Mouse (Mus musculus) kidney, postnatal 0 days (tissue): Measurements from ENCODE around the gene Sept8. TPM values are rescaled to one million over a fixed set of nuclear protein-coding genes. Genes with fewer than 3 reads are reported as not detected.

Experiments used
- ATAC-seq: fragments of 200-750 bp; cut with Nextera tagmentation; replicated peaks from 2 replicates; pipeline ENCODE4 v1.8.0; 2017; ENCODE audit warnings: low read depth, moderate number of reproducible peaks, moderate TSS enrichment, moderate library complexity; ENCODE audit not compliant: low FRiP score
- DNase-seq: peaks from one replicate; pipeline ENCODE4 v3.0.0-alpha.2; 2016; ENCODE audit warnings: low spot score
- H3K27ac ChIP-seq: fragments of 300-500 bp; sonication (generic); 2 replicates; pipeline ENCODE4 v1.5.1; 2014; ENCODE audit warnings: mild to moderate bottlenecking
- H3K27me3 ChIP-seq: fragments of 300-500 bp; sonication (generic); 2 replicates; pipeline ENCODE4 v1.6.1; 2014; ENCODE audit warnings: low read length, mixed read lengths; ENCODE audit not compliant: insufficient read depth
- H3K36me3 ChIP-seq: fragments of 300-500 bp; sonication (generic); 2 replicates; pipeline ENCODE4 v1.6.1; 2014; ENCODE audit warnings: low read length, mixed read lengths; ENCODE audit not compliant: insufficient read depth
- H3K4me1 ChIP-seq: fragments of 300-500 bp; sonication (generic); replicated peaks from 2 replicates; pipeline ENCODE4 v1.6.1; 2014; ENCODE audit warnings: antibody characterized with exemption, low read length, mixed read lengths; ENCODE audit not compliant: insufficient read depth
- H3K4me2 ChIP-seq: fragments of 300-500 bp; sonication (generic); 2 replicates; pipeline ENCODE4 v1.6.1; 2014; ENCODE audit warnings: mild to moderate bottlenecking, low read length, moderate library complexity, mixed read lengths
- H3K4me3 ChIP-seq: fragments of 300-500 bp; sonication (generic); replicated peaks from 2 replicates; pipeline ENCODE4 v1.5.1; 2014; ENCODE audit warnings: low read depth, low read length
- H3K9ac ChIP-seq: fragments of 300-500 bp; sonication (generic); 2 replicates; pipeline ENCODE4 v1.6.1; 2014; ENCODE audit warnings: low read depth, low read length
- H3K9me3 ChIP-seq: fragments of 300-500 bp; sonication (generic); replicated peaks from 2 replicates; pipeline ENCODE4 v1.6.1; 2016; ENCODE audit warnings: low read length, inconsistent platforms, mixed read lengths
- CTCF ChIP-seq: IDR thresholded peaks from 2 replicates; pipeline ENCODE4 v1.5.1; 2016; ENCODE audit warnings: antibody characterized with exemption, low read depth, mild to moderate bottlenecking, moderate library complexity
- WGBS: fragments of 180-500 bp; shearing (Covaris S2); extraction: QIAGEN DNeasy Blood & Tissue Kit; methylation state at CpG from one replicate; pipeline ENCODE4 v1.1.7; 2014; 5-methylcytosine and 5-hydroxymethylcytosine counted together
- polyA plus RNA-seq: library from polyadenylated mRNA; unstranded; fragments of >200 nt; fragmentation: Nextera tagmentation; extraction: Ambion mirVana; gene quantifications from 2 replicates; pipeline ENCODE4 v1.2.1, GENCODE M21; 2015

Sept8 gene
- 13.1 and 15.7 TPM in 2 replicates for polyA plus RNA-seq

DNA sequence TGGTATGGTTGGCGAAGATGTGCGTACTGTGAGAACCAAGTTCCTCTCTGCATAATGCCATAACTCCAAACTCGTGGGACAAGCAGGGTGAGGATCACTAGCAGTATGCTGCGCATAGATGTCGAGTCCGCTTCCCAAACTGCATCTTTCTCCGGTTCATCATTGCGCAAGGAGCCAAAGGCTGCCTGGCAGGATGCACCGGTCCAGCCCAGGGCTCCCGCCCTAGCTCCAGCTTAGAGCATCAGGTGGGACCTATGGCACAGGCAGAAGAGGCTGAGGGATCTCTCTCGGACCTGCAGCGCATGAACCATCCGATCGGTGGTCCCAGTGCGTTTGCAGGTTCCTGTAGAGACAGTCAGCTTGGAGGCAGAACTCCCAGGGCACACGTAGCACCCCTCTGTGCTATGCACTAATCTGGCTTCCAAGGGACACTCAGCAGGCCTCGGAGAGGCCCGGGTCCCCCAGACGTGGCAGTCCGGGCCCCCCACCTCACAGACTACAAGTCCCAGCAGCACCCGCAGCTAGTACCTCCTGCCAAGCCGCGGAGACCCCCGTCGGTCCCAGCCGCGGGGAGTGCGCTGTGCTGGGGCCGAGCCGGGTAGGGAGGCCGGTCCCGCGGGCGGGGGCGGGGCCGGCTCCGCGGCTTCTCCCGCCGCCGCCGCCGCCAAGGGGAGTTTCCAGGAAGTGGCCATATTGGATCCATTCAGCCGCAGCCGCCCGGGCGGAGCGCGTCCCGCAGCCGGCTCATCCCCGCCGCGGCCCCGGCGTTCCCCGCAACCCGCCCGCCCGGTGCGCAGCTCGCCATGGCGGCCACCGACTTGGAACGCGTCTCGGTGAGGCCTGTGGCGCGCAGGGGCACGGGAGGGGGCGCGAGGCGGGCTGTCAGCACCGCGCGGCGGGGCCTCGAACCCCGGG lies at the start of gene Sept8:
TSS of gene Sept8 (plus strand) at position 51 of the 915 bp plus-strand sequence.
- Histone ChIP-seq H3K4me2 (peak within 1 kb of the TSS; percentile 71), H3K27ac (peak within 1 kb of the TSS; percentile 72), H3K36me3 (no peaks in the 10 kb centered on the region), H3K9ac (peak within 1 kb of the TSS; percentile 82), H3K4me3 (peak within 1 kb of the TSS; percentile 80), H3K9me3 (no peaks in the 10 kb centered on the region), H3K4me1 (peaks cover 6% of the 10 kb centered on the region), H3K27me3 (no peaks in the 10 kb centered on the region)
- ATAC-seq (peak; percentile 69), DNase-seq (peak; percentile 69)
- WGBS = 7% methylated on average over 68 of the region's 79 CpGs
- TF ChIP-seq CTCF = no peak

DNA sequence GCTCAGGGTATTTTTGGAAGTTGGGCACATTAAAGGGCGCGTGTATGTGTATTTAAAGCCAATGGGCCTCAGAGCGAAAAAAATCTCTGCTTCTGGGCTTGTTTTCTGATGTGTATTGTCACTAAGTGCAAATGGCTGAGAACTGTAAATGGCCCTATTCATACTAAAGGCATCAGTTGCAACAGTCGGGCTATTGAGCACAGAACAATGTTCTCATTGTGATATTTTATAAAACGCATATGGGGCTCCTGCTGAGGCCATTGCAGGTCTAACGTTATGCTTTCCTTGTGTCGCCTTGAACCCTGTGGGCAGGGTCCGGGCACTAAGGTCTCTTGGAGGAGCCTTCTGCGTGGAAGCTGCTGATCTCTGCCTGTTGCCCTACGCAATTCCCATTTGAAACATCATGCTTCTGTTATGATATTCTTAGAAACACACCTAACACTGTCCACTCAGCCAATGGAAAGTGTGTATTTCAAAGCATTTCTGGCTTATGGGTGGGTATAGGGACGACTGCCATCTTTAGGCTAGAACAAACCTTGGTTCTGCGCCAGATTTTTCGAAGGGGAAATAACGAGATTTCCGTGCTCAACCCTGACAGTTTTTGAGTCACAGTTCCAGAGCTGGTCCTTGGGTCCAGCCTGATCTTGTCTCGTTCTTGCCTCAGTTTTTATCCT lies 49.6 kb upstream of the Sept8 start:
- TF ChIP-seq CTCF = no peak

DNA sequence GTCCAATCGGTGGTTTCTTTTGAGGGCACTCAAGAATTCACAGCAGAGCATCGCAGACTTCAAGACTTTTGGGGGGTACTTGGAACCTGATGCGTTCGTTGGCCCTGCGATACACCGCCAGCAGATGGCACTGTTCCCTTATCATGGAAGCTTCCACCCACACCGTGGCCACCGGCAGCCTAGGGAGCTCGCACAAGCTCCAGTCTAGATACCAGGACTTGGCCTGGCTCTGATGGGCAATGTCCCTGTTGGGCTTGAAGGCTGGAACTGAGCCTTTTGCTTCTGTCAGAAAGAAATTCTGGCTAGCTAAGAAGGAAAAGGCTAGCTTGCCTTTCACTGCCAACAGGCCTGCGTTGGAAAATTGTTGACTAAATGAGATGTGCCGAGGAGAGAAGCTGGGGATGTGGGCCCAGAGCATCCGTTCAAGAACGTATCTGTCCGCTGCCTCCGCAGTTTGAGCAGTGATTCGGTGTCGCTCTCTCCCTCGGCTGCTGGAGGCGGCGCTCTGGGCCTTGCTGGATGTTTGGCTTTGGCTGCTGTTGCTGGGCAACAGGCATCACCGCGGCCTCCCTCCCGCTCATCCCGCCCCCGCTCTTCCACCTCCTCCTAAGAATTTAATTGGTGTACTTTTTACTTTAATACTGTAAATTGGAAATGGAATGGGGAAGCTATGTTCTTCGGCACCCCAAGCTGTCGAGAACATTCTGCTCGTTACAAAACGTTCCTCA lies 48.9 kb upstream of the Sept8 start, which contains the start of gene Gm9837:
TSS of gene Gm9837 (minus strand) at position 512 of the 728 bp plus-strand sequence.
- TF ChIP-seq CTCF = peak; percentile 95
- Histone ChIP-seq H3K27ac (no peak within 1 kb of the TSS), H3K4me2 (peak within 1 kb of the TSS; percentile 40), H3K36me3 (no peaks in the 10 kb centered on the region), H3K4me1 (no peaks in the 10 kb centered on the region; the same call in 1 of the 2 replicates), H3K9me3 (no peaks in the 10 kb centered on the region), H3K9ac (no peak within 1 kb of the TSS), H3K27me3 (peaks cover 8% of the 10 kb centered on the region), H3K4me3 (no peak within 1 kb of the TSS)
- ATAC-seq = peak; percentile 68
- WGBS = 2% methylated on average over 29 of the region's 29 CpGs
- peak; percentile 93 for DNase-seq

More for the DNA sequence above, 49.6 kb upstream of the Sept8 start:
- H3K27me3 ChIP-seq = peaks cover 15% of the 10 kb centered on the region
- H3K9me3 ChIP-seq = no peaks in the 10 kb centered on the region
- no peak overlapping the region for H3K27ac ChIP-seq
- no peaks in the 10 kb centered on the region; the same call in 1 of the 2 replicates for H3K4me1 ChIP-seq
- H3K4me2 ChIP-seq = no peak overlapping the region
- H3K9ac ChIP-seq = no peak overlapping the region
- WGBS = 41% methylated on average over 16 of the region's 16 CpGs
- no peak for DNase-seq
- 0 out of 2 replicates have a peak, but pooled peaks have one; percentile 2 for ATAC-seq
- H3K4me3 ChIP-seq = no peak overlapping the region
- no peaks in the 10 kb centered on the region for H3K36me3 ChIP-seq

DNA sequence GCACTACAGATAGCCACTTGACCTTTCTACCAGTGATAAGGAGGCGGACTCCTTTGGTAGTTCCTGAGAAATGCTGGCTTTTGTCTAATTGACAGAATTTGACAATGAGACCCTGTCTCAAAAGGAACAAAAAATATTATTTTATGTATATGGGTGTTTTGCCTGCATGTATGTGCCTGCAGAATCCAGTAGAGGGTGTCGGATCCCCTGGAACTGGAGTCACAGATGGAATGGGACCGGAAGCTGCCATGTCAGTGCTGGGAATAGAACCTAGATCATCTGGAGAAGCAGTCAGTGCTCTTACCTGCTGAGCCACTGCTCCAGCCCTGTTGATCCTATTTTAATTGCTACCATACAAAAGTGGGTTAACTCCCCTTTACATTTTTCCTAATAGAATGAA lies 46.3 kb upstream of the Sept8 start:
- no peaks in the 10 kb centered on the region for H3K4me1 ChIP-seq
- TF ChIP-seq CTCF = peak; percentile 37
- no peak overlapping the region for H3K4me2 ChIP-seq
- DNase-seq (no peak), ATAC-seq (no peak)
- no peaks in the 10 kb centered on the region for H3K9me3 ChIP-seq
- no peak overlapping the region for H3K9ac ChIP-seq
- H3K36me3 ChIP-seq = no peaks in the 10 kb centered on the region
- no peak overlapping the region for H3K4me3 ChIP-seq
- peaks cover 20% of the 10 kb centered on the region for H3K27me3 ChIP-seq
- no peak overlapping the region for H3K27ac ChIP-seq
- WGBS = 79% methylated on average over 3 of the region's 3 CpGs

DNA sequence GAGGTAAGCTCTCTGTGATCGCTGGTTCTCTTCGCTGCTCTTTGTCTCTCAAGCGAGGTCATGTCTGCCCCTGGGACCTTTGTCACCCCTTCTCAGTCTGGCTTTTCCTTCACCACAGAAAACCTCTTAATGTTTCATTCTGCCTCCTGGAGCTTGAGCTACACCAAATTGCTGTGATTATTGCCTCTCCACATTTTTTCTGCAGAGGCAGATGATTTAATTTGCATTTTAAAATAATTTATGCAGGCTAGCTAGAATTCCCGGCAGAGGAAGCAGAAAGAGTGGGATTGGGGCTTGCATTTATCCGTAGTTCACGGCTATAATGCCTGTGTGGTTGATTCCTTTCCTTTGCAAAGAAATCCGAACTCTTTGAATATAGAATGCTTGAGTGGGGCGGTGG lies 43.4 kb upstream of the Sept8 start:
- peaks cover 10% of the 10 kb centered on the region for H3K4me1 ChIP-seq
- H3K9me3 ChIP-seq = no peaks in the 10 kb centered on the region
- peaks cover 43% of the 10 kb centered on the region for H3K27me3 ChIP-seq
- TF ChIP-seq CTCF = no peak
- no peak overlapping the region for H3K4me3 ChIP-seq
- DNase-seq (no peak), ATAC-seq (no peak)
- no peak overlapping the region for H3K4me2 ChIP-seq
- no peak overlapping the region for H3K27ac ChIP-seq
- 26% methylated on average over 8 of the region's 8 CpGs for WGBS
- no peaks in the 10 kb centered on the region for H3K36me3 ChIP-seq
- no peak overlapping the region for H3K9ac ChIP-seq

DNA sequence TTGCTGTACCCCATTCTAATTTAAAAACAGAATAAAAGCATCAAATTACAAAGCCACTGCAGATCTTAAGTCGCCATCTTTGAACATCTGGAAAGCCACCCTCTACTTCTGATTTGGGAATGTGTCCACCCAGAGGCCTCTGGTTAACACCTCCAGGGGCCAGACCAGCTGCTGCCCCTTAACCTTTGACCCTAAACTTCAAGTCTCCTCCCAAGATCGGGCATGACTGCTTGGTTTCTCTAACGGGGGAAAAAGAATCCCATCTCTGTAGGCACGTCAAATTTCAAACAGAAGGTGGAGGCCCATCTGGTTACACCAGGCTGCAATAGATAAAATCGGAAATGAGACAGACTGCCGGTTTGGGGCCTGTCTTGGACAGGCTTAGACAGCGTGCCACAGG lies 41.2 kb upstream of the Sept8 start:
- TF ChIP-seq CTCF = no peak
- ATAC-seq (no peak), DNase-seq (no peak)
- Histone ChIP-seq H3K4me3 (no peak overlapping the region), H3K4me1 (peaks cover 10% of the 10 kb centered on the region), H3K27ac (no peak overlapping the region), H3K36me3 (no peaks in the 10 kb centered on the region), H3K27me3 (peaks cover 45% of the 10 kb centered on the region), H3K9ac (no peak overlapping the region), H3K4me2 (no peak overlapping the region), H3K9me3 (no peaks in the 10 kb centered on the region)
- 41% methylated on average over 7 of the region's 7 CpGs for WGBS
